Mouse (Mus musculus): ENCODE results near the gene Vps33b. TPM values are rescaled to one million over a fixed set of nuclear protein-coding genes. Genes with fewer than 3 reads are reported as not detected.

Vps33b gene
- polyA plus RNA-seq, 1 experiment from 2014 or later = 13.0 TPM

Other genes with a start within 250 kb of the Vps33b start
- gene Zfp710, start 244.8 kb upstream of the Vps33b start, polyA plus RNA-seq (2014; fragmentation: Nextera tagmentation; extraction: Ambion mirVana) = 15.4 and 17.0 TPM in 2 replicates
- gene Idh2, start 154.3 kb upstream of the Vps33b start, polyA plus RNA-seq (2014; fragmentation: Nextera tagmentation; extraction: Ambion mirVana) = 540 and 555 TPM in 2 replicates
- gene Sema4b, start 82.8 kb upstream of the Vps33b start, polyA plus RNA-seq (2014; fragmentation: Nextera tagmentation; extraction: Ambion mirVana) = 8.3 and 9.0 TPM in 2 replicates
- gene Cib1, start 36.8 kb upstream of the Vps33b start, polyA plus RNA-seq (2014; fragmentation: Nextera tagmentation; extraction: Ambion mirVana) = 55.5 and 60.8 TPM in 2 replicates
- gene Gdpgp1, start 36.8 kb upstream of the Vps33b start, polyA plus RNA-seq (2014; fragmentation: Nextera tagmentation; extraction: Ambion mirVana) = 4.6 and 4.8 TPM in 2 replicates
- 0.30 and 0.91 TPM in 2 replicates for gene Ttll13, start 23.3 kb upstream of the Vps33b start, polyA plus RNA-seq (2014; fragmentation: Nextera tagmentation; extraction: Ambion mirVana)
- gene Ngrn, start 8.4 kb upstream of the Vps33b start, polyA plus RNA-seq (2014; fragmentation: Nextera tagmentation; extraction: Ambion mirVana) = 47.4 and 49.0 TPM in 2 replicates
- gene Prc1, start 24.8 kb downstream of the Vps33b start, polyA plus RNA-seq (2014; fragmentation: Nextera tagmentation; extraction: Ambion mirVana) = 150 and 152 TPM in 2 replicates
- 10.5 and 11.0 TPM in 2 replicates for gene Rccd1, start 54.8 kb downstream of the Vps33b start, polyA plus RNA-seq (2014; fragmentation: Nextera tagmentation; extraction: Ambion mirVana)
- gene Unc45a, start 71.4 kb downstream of the Vps33b start, polyA plus RNA-seq (2014; fragmentation: Nextera tagmentation; extraction: Ambion mirVana) = 34.7 and 38.0 TPM in 2 replicates
- gene Hddc3, start 73.5 kb downstream of the Vps33b start, polyA plus RNA-seq (2014; fragmentation: Nextera tagmentation; extraction: Ambion mirVana) = 25.7 and 27.5 TPM in 2 replicates
- 12.5 and 15.1 TPM in 2 replicates for gene Man2a2, start 101.7 kb downstream of the Vps33b start, polyA plus RNA-seq (2014; fragmentation: Nextera tagmentation; extraction: Ambion mirVana)
- gene Fes, start 118.3 kb downstream of the Vps33b start, polyA plus RNA-seq (2014; fragmentation: Nextera tagmentation; extraction: Ambion mirVana) = 7.6 and 8.4 TPM in 2 replicates
- 9.2 and 10.0 TPM in 2 replicates for gene Furin, start 135.8 kb downstream of the Vps33b start, polyA plus RNA-seq (2014; fragmentation: Nextera tagmentation; extraction: Ambion mirVana)

Data from limb, embryonic 11.5 days (tissue).